Mouse (Mus musculus) stomach, postnatal 0 days (tissue): ENCODE results near the gene Disc1.

Experiments
- CTCF ChIP-seq: IDR thresholded peaks from 2 replicates; pipeline ENCODE4 v1.5.1; 2016; ENCODE audit warnings: antibody characterized with exemption, low read depth, mild to moderate bottlenecking, moderate library complexity
- EP300 ChIP-seq: optimal IDR thresholded peaks from 2 replicates; pipeline ENCODE3; 2016; ENCODE audit warnings: antibody characterized with exemption

DNA sequence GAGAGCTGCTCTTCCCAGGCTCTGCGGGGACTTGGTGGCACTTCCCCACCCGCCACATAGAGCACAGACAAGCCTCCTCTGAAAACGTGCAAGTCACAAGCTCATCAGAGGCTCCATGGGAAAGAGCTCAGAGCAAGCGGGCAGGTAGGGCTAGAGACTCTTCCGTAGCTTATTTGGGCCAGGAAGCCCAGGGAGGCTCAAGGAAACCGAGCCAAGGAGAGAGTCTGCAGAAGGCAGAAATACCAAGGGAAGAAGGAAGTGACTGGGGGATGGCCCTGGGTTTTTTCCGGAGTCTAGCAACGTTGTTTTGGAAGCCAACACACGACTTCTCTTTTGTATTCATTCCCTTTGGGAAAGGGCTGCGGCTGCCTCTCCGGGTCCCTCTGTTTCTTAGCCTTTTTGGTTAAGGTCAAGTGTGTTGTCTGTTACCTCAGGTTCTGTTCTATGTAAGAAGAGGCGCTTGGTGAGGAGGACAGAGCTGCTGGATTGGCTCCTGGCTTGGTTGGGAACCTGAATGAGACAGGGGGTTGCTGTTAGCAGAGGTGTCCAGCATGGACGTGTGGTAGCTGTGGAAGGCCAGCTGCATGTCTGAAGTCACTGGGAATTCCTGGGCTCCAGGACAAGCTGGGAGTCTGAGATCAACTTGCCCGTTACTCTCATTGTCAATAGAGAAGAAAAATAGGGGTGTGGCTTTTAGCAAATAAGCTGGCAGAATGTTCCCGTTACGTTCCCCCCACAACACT lies 145.4 kb downstream of the Disc1 start:
- TF ChIP-seq CTCF (no peak), EP300 (no peak)
